Mouse (Mus musculus): Measurements from ENCODE around the gene Pdia2.
"Not testable (repeated sequence)": the region's sequence is repeated elsewhere in the genome, so short reads cannot be mapped to it uniquely, and the experiment has no call there.

The Pdia2 gene

GRCm38 (mm10) chr17:26200831-26201705 is 2.2 kb upstream of the Pdia2 start:
- DNase-seq (ENCODE audit: low read depth), result no peak

- DNase-seq (ENCODE audit: low read depth), result no peak
These were observed 6.3 kb downstream of the Pdia2 start for GRCm38 (mm10) chr17:26192481-26193190.

- peak; percentile 63 for DNase-seq (ENCODE audit: low read depth)
These were observed 7.4 kb downstream of the Pdia2 start for GRCm38 (mm10) chr17:26191486-26191885.

GRCm38 (mm10) chr17:26188091-26188805 is 10.6 kb downstream of the Pdia2 start:
- no peak for DNase-seq (ENCODE audit: low read depth)

GRCm38 (mm10) chr17:26187592-26187991 is 11.3 kb downstream of the Pdia2 start:
- no peak for DNase-seq (ENCODE audit: low read depth)

GRCm38 (mm10) chr17:26181179-26181578 is 17.7 kb downstream of the Pdia2 start:
- no peak for DNase-seq (ENCODE audit: low read depth)

GRCm38 (mm10) chr17:26178611-26179010 is 20.3 kb downstream of the Pdia2 start:
- DNase-seq (ENCODE audit: low read depth), result peak; percentile 42

- DNase-seq (ENCODE audit: low read depth), result not testable (repeated sequence)
These were observed 23.6 kb downstream of the Pdia2 start for GRCm38 (mm10) chr17:26175248-26175647.

- peak; percentile 93 for DNase-seq (ENCODE audit: low read depth)
These were observed 30.8 kb downstream of the Pdia2 start for GRCm38 (mm10) chr17:26168039-26168438.

- DNase-seq (ENCODE audit: low read depth), result no peak
These were observed 36.2 kb downstream of the Pdia2 start for GRCm38 (mm10) chr17:26162736-26163135.

- DNase-seq (ENCODE audit: low read depth), result no peak
These were observed 46.8 kb downstream of the Pdia2 start for GRCm38 (mm10) chr17:26151886-26152630.

- peak; percentile 27 for DNase-seq (ENCODE audit: low read depth)
These were observed 49.8 kb downstream of the Pdia2 start for GRCm38 (mm10) chr17:26149056-26149455.
